Mouse (Mus musculus): ENCODE results near the gene Ebf4.

GRCm38 (mm10) chr2:130295331-130296133 lies 563 bp downstream of the Ebf4 start:
- TF ChIP-seq TAL1 (IDR thresholded peaks at IDR 0.05; ENCODE audit: low read length): no peak
- TF ChIP-seq GATA1 (IDR thresholded peaks at IDR 0.05; ENCODE audit: low read length): no peak
